Mouse (Mus musculus): ENCODE results near the gene Art4.

The Art4 gene

DNA sequence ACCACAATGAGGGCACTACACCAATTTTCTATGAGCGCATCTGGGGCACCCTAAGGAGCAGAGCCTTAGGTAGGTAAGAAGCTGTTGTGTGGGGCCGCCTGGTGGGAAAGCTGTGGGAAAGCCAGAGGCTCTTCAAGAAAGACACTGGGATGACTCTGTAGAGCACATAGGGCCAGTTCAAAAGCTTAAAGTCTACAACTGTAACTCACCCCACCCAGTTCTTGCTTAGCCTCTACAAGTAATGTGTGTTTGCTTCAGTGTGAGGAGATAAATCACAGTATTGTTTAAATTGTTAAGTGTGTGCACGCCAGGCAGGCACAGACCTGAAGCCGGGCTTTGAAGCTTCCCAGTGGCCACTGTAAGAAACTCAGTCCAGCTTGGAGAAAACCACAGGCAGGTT, 8.6 kb upstream of the Art4 start:
- no peak for DNase-seq (ENCODE audit: low read depth, low spot score)

DNA sequence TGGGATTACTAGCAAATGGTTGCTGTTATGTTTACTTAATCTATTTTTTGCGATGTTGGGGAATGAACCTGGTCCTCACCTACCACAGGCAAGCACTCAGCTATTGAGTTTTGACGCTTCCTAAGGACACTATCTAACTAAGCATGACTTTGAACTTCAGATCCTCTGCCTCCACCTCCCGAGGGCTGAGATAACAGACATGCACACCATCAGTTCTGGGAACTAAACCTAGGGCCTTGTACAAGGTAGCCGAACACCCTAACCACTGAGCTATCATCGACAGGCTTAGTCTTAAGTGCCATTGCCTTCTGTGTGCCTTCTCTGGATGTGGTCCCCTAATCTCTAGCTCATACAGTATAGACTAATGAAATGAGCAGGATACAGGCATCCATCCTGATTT, 7.8 kb upstream of the Art4 start:
- no peak for DNase-seq (ENCODE audit: low read depth, low spot score)

DNA sequence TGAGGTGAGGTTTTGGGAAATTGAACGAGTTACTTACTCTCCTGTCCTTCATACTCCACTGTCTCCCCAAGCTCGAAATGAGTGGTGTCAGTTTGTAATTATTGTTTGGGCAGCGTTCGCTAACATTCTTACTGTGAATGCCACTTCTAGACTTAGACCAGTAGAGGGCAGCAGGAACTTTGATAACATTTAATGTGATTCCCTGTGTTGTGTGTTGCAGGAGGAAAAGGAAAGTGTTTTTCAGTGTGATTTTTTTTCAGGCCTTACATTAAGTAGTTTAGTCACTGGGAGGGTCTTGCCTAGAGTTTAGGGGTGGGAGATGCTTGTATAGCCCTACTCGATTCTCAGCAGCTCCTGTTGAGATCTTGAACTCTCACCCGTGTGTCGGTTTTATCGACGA, 3.5 kb upstream of the Art4 start:
- peak; percentile 42 for DNase-seq (ENCODE audit: low read depth, low spot score)

DNA sequence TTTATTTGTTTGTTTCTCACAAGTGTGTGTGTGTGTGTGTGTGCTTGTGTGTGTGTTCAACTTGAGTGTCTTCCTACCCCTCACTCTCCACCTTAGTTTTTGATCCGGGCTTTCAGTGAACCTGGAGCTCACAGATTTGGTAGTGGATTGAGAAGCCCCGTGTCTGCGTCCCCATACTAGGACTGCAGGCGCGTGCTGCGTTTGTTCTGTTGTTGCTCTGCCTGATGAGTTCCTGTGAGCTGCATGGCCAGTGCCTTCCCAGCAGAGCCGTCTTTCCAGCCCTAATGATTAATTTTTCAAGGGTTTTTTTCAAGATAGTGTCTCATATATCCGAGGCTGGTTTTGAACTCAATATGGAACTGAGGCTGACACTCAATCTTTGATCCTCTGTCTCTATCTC, 887 bp upstream of the Art4 start:
- DNase-seq (ENCODE audit: low read depth, low spot score) = no peak

DNA sequence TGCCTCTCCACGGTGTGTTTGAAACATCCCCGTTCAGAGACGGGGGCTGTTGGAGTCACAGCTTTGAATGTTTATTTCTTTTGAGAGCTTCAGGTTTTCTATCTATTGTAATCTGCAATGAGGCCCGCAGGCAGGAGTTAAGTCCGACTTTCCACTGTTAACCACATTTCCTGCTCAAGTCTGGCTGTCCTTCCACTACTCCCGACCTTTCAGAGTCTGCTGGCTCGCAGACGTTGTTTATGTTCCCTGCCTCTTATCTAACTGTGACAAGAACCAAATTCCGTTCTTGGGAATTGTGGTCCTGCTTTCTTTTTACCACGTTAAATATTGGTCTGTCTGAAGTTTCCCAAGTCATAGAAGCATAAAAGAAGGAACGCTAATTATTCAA, 334 bp upstream of the Art4 start:
- no peak for DNase-seq (ENCODE audit: low read depth, low spot score)

DNA sequence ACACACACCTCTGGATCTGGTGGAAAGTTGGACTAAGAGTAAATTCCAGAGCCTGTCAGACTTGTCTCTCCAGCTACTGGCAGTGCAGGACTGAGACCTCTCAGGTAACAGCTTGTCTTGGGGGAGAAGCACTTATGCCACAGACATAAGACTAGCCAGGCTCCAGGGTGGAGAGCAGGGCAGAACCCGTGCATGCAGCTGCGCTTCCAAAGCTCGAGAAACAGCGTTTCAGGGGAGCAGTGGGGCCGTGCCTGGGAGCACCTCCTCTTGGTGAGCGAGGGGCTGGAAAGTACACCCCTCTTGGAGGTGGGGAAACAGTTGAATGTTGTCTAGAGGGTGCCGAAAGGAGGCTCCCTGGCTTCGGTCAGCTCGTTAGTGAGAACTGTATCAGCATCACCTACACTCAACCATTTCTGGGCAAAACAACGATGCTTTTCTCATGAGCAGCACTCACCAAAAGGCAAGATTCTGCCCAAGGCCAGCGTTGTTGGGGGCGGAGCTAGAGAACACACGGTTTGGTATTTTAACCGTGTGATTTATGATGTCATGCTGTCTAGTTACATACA, 1.4 kb downstream of the Art4 start:
- no peak for DNase-seq (ENCODE audit: low read depth, low spot score)

DNA sequence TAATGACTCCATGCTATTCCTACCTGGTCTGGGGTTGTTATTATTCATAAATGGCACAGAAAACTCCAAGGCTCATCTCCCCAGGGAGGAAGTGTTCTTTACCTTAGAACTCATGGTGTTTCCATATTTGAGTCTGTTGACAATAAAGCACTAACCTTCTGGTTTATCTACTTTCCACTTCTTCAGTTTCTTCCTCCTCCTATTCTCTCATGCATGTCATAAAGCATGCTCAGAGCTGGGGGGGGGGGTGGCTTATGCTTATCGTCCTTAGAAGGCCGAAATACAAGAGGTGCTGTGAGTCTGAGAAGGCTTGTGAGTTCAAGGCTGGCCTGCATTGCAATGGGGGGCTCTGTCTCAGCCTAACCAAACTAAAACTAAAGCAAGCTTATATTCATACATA, 2.4 kb downstream of the Art4 start:
- DNase-seq (ENCODE audit: low read depth, low spot score) = no peak

DNA sequence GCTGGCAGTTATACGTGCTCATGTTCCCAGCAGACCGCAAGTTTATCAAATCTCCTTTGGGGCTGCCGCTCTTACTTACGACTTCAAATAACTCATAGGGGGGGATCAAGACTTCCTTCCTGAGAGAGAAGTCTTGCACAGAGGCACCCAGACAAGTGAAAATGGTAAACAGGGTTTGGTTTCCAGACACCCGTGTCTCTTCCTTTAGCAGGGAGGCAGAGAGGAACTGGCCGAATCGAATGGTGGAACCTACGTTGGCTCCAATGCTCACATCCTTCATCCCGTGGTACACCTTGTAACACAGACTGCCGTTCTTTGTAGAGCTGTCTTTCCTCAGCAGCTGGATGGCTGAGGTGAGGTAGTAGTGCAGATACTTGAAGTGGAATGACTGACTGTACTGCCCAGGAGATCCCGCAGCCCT, 3.2 kb downstream of the Art4 start:
- no peak for DNase-seq (ENCODE audit: low read depth, low spot score)

DNA sequence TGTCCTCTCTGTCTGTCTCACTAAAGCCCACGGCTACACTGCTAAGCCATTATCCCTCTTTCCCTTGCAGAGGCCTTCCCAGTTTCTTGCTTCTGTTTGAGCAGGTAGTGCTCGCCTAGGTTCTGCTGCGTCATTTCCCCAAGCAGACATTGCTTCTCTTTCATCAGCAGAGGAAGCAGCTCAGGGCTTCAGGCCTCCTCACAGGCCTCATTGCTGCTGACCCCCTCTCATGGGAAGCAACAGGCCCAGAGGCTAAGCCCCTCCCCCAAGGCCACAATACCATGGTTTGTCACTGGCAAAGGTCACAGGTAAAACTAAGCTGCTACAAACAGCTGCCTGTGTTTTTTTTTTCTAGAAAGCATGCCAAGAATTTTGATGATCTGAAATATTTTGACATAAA, 4.8 kb downstream of the Art4 start:
- DNase-seq (ENCODE audit: low read depth, low spot score) = no peak

DNA sequence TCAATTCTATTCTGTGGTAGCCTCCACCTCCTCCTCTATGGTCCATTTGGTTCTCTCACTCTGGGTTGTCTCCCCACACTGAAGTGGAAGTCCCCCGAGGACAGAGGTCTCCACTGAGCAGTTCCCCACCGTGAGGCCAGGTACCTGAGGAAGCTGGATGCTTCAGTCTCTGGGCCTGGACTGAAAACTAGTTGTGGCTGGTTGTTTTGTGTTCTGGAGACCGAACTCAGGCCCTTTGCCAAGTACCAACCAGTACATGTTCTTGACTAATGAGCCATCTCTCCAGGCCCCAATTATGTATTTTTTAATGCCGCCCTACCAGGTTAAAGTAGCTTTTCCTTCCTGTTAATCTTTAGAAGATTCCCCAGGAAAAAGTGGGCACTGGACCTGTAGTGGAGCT, 5.2 kb downstream of the Art4 start:
- no peak for DNase-seq (ENCODE audit: low read depth, low spot score)

DNA sequence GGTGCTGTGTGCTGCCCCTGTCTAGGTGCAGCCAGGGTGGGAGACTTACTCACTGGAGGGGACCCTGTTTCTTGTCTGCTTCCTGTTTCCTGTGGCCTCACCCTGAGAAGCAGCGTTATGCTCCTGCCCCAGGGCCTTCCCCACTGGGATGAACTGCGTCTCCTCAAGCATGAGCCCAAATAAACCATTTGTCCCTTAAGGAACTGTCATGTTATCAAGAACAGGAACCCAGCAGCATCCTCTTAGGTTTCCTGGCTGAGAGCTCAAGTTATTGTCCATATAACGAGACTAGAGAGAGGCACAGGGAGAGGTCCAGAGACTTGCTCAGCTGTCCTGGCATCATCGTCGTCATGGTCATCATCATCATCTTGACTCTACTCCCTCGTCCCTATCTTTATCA, 7.3 kb downstream of the Art4 start:
- no peak for DNase-seq (ENCODE audit: low read depth, low spot score)

DNA sequence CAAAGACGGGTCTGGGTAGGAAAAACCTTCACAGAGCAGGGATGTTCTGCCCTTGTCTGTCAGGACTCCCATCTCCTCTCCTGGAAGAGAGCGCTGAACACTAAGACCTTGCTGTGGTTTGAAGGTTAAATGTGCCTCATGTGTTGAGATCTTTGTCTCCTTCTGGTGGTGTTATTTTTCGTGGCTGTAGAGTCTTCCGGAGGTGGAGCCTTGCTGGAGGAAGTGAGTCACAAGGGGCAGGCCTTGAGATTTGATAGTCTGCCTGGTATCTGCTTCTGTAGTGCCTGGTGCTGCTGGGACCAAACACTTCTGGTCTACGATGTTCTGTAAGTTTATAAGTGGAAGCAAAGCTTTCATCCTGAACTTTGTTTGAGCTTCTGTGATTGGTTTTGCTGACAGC, 8.6 kb downstream of the Art4 start:
- DNase-seq (ENCODE audit: low read depth, low spot score) = no peak

DNA sequence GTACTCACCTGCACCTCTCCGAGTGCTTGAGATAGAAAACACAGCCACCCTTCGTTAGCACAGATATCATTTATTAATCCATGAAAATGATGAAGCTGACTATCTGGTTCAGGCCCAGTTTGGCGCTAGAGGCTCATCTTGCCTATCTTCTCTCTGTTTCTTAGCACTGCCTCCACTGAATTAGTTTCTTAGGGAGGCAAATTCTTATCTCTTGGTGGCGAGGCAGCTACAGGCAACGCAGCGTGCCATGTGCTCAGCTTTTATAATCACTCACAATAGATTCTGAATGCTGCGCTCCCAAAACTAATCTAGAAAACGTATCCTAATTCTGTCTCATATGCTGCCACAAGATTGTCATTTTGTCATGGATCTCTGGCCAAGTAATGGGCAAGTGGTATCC, 9.1 kb downstream of the Art4 start:
- no peak for DNase-seq (ENCODE audit: low read depth, low spot score)

DNA sequence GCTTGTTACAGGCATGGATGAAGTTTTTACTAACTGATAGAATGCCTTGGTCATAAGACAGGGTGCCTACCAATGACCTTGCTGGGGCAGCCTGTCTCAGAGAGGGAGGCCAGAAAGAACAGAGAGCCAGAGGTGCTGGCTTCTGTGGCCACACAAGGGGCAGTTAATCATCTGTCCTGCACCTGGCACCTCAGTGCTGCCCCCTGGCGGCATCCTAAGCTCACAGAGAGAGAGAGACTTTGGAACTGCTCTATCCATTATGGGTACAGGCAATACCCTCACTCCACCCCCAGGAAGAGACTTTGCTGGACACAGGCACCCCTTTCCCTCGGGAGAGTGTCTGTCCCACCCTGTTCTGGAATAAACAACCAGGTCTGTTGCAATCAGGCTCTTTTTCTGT, 9.7 kb downstream of the Art4 start:
- DNase-seq (ENCODE audit: low read depth, low spot score) = peak; percentile 25

DNA sequence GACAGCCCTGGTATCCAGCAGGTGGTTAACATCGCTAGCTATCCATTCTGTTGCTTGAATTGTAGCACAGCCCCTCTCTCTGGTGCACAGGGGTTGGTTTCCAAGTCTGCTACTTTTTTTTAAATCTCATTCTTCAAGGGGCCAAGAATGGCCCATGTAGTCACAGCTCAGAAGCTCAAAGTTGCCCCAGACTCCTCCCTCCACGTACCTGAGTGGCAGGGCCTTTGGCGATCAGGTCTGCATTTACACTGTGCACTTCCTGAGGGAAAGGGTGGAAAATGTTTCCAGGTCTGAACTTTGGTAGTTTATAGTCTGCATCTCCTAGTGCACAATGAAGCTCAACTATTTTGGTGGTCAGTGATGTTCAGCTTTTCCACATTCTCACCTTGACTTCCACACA, 10.3 kb downstream of the Art4 start:
- DNase-seq (ENCODE audit: low read depth, low spot score) = no peak

DNA sequence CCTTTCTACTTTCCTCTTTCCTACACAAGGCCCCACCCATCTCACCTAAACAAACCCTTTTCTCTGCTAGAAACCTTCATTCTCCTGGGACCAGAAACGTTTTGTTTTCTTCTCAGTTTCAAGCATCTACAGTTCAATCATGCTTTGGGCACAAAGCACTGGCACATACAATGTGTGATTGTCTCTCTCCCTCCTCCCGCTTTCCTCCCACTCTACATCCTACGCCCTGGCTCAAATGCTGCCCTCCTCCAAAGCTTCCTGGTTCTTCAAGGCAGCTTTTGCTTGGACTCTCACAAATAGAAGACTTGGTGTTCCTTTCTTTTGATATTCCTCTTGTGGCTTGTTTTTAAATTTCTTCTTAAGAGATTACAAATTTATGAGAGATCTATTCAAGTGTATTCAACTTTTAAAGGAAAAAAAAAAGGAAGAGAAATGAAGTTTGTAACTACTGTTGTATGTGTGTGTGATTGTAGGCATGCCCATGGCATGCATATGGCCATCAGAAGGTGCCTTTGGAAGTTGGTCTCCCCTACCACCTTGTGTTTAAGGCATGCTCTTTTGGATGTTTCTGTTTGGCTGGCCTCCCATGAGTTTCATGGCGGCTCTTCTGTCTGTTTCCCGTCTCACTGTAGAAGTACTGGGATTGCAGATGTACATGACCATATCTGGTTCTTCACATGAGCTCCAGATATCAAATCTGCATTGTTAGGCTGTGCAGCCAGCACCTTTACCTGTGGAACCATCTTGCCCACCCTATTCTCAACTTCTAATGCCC, 11.6 kb downstream of the Art4 start:
- DNase-seq (ENCODE audit: low read depth, low spot score) = no peak

DNA sequence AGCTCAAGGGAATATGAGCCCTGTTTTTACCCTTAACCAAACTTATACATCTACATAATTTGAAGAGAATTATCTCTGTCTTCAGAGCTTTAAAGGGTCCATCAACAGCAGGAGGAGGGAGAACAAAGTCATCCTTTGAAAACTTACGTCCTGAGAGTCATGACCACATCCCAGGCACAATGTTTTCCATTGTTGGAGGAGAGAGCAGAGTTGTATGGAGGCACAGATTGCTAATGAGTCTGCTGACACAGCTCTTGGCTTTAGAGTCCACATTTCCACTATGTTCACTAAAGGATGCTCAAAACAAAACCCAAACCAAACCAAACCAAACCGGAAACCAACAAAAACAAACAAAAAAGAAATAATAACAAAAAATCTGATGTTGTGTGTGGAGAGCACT, 12.6 kb downstream of the Art4 start:
- no peak for DNase-seq (ENCODE audit: low read depth, low spot score)

DNA sequence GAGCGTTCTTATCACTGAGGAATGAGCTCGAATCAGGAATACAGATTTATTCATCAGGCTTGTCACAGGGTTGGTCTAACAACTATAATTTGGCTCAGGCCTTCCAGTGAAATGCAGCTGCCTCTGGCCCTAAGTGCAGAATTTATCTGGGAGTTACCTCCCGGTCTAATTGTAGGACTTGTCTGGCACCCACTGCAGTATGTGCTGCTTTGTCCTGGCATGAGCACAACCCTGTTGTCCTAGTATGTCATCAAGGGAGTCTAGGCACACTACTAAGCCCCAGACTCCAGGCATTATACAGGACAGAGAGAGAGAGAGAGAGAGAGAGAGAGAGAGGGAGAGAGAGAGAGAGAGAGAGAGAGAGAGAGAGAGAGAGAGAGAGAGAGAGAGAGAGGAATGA, 20.2 kb downstream of the Art4 start:
- DNase-seq (ENCODE audit: low read depth, low spot score) = no peak

DNA sequence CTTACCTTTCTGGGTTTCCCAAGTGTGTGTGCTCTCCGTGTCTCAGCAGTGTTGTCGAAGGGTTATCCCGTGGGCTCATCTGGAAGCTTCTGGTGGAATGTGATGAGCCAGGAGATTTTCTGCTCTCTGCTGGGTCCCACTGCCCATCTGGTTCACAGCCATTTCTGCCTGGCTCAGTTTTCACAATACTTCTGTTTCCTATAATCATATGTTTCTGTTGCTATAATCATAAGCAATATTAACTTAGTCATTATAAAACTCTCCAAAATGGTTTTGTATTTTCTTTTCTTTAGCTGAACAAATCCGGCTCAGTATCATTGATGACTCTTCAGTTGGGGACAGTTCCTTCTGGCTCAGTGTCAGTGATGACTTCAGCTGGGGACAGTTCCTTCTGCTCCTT, 22.2 kb downstream of the Art4 start, which contains the start of gene Smco3:
Gene Smco3 (minus strand): TSS at position 101 of the 400 bp plus-strand sequence.
- no peak for DNase-seq (ENCODE audit: low read depth, low spot score)

DNA sequence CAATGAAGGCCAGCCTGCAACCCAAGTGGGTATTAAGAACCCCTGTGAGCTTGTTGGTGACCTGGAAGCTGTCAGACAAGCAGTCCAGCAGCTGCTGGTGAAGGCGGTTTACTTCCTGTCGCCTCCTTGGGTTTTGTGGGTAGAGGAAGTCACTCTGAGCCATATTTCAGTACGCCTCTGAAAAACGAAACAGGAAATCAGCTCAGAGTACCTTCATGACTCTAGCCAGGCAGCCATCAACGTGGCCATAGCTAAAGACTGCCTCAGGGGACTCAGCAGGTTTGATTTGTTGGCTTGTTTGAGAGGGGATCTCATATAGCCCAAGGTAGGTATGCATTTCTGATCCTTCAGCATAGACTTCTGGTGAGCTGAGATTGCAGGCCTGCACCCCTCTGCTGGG, 25.8 kb downstream of the Art4 start:
- no peak for DNase-seq (ENCODE audit: low read depth, low spot score)

DNA sequence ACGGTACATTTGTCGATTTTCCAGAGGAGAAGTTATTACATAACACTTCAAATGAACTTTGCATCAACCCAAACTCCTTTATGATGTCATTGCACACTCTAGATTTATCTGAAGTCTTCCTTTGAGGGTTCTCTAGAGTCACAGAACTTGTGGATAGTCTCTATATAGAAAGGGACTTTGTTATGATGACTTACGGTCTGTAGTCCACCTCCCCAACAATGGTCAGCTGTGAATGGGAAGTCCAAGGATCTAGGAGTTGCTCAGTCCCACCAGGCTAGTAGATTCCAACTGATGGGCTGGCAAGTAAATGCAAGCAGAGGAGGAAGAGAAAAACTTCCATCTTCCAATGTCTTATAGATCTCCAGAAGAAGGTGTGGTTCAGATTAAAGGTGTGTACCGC, 28.9 kb downstream of the Art4 start:
- DNase-seq (ENCODE audit: low read depth, low spot score) = no peak

DNA sequence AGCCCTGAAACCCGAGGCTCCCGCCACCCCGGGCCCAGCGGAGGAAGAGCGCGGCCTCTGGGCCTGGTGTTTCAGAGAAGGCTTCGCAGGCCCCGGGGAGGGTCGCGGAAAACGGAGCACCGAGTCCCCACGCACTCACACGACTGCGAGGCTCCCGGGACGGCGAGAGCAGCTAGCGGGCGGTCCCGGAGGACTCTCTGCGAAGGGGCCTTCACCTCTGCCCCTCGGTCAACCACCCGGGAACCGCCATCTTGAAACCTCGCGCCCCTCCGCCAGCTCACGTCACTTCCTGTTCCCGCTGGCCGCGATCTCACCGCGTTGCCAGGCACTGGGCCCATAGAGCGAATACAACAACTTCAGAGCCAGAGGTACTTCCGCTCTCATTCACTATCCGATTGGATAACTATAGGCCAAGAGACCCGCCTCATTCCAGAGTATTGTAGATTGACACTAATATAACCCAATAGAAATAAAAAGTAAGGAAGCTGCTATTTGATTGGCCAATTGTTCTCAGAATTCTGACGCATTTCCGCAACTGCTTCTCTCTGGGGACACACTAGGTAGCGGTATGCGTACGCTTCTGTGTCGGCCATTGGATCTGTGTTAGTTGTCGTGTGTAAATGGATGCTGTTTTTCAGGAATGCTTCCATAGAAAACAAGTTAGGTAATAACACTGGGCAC, 29.5 kb downstream of the Art4 start, which contains the start of gene Wbp11:
Gene Wbp11 (minus strand): TSS at position 353 of the 681 bp plus-strand sequence.
- peak; percentile 95 for DNase-seq (ENCODE audit: low read depth, low spot score)

DNA sequence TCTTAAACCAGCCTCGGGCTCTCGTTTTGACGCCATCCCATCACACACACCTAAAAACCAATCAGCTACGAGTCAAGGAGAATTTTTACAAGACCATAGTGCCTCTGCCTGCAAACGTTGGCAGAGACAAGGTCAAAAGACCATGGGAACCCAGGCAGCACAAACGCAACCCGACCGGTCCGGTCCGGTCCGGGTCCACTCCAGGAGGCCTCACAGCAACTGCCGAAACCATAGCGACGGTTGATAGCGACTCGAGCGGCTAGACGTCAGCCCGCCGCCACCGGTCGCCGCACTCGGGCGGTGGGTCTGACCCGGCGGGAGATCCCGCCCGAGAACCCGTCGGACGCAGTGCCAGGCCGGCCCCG, 30.0 kb downstream of the Art4 start, which contains the start of gene BC049715:
Gene BC049715 (plus strand): TSS at position 111 of the 365 bp plus-strand sequence.
- DNase-seq (ENCODE audit: low read depth, low spot score) = no peak
